Mouse (Mus musculus) adrenal gland, postnatal 36 days (tissue): ENCODE results near the gene 2310034G01Rik. TPM values are rescaled to one million over a fixed set of nuclear protein-coding genes. Genes with fewer than 3 reads are reported as not detected.
A peak's percentile ranks its signal among the peaks of the same experiment; 100 is the strongest.

Source experiments
- DNase-seq, 2 experiments: peaks; one replicate each; pipeline ENCODE4 v3.0.0; 2021; ENCODE audit warnings: mixed read lengths in 1 of 2
- total RNA-seq, 2 experiments: library from RNA; stranded (reverse); gene quantifications; 2 replicates each; pipeline ENCODE4 v1.2.3; 2021

Gene 2310034G01Rik
- total RNA-seq, 2 experiments from 2014 or later = 1.3 TPM

DNA sequence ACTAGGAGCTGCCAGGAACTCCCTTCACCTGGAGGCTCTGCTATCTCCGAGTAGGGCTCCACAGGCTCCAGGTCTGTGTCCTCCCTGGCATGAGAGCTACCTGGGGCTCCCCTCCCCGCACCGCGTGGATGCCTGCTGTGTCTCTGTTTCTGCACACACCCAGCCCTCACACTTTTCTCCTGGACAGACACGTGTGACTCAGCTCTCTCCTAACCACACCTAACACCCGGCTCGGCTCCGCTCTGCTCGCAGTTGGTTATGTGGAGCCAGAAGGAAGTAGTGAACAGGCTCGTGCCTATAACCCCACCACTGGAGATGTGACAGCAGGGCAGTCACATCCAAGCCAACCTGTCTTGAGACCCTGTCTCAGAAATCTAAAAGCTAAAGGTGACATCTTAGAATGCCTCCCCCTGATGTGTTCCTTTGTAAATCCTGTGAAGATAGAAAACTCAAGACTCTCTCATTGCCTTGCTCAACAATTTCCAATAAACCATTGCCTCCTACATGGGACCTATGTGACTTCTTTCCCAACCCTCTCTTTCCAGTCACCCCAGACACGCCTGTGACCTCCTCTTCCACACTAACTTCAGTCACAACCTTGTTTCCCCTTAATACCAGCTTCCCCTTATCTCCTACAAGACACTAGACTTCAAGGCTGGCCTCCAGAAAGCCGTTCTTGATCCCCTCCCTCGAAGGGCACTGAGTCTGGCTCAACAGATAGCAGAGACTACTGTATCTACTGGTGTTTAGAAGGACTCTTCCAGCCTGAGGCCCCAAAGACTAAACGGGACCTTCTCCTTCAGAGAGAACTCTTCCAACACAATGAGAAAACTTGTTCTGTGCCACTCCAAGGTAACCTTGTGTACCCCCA is 35.0 kb downstream of the 2310034G01Rik start:
- no peak for DNase-seq

DNA sequence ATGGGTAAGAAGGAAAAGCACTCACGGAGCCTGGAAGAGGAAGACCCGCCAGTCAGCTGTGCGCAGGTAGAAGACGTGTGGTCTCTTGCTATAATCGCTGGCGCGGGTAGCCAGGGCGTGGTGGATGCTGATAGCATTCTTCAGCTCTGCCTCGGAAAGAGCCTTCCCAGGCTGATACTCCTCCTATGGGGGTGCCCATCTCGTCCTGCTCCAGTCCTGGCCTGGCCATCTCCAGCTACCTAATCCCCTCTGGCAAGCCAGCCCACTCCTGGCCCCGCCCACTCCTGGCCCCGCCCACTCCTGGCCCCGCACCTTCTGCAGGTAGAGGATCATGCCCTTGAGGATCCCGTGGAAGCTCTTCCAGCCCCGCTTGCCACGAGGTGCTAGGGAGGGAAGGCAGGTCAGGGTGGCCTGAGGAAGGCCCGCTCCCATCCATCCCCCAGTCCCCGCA is 35.9 kb downstream of the 2310034G01Rik start:
- DNase-seq = peak in 1 of 2 experiments; percentile 42

DNA sequence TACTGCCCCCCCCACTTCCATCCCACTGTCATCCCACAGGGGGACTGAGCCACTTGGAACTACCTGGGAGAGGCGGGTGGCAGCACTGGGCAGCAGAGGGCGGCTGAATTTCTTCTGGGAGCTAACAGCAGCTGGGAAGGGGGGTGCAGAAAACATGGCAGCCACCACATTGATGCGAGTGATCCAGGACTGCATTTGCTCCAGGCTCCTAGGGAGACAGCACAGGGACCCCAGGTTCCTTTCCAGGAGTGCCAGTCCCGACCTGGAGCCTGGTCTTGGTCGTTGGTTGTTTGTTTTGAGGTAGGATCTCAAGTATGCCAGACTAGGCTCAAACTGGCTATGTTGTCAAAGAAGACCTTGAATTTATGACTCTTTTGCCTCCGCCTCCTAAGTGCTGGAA is 36.5 kb downstream of the 2310034G01Rik start:
- DNase-seq = no peak

DNA sequence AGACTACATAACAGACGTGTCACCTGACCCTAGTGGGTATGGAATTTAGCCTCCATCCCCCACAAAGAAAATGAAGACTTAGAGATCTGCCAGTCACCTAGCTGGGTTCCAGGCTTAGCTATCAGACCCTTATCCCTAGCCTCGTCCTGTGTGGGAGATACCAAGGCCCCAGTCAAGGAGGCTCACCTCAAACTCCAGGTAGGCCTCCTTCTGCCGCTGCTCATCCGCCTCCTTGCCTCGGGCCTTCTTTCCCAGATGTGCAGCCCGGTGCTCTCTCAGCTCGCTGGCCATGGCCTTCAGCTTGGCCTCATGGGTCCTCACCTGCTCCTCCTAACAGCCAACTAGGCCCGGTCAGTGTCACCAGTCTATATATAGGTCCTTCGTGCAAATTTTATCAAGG is 37.0 kb downstream of the 2310034G01Rik start:
- no peak for DNase-seq

DNA sequence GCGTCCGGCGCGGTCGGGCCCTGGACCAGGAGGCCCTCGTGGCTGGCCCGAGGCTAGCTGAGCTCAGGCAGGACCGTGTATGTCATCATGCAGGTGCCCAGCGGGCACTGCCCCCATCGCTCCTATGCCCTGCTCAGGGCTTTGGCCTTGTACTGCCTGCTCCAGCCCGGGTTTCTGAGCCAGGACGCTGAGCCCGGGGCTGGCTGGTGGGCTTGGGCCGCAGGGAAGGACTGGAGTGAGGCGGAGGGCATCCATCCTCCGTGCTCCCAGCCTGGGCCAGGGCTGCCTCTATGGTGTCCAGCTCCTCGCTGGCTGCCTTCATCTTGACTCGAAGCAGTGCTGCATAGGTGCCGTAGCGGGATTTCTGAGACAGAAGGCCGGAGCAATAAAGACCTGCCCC is 37.5 kb downstream of the 2310034G01Rik start:
- DNase-seq = no peak

DNA sequence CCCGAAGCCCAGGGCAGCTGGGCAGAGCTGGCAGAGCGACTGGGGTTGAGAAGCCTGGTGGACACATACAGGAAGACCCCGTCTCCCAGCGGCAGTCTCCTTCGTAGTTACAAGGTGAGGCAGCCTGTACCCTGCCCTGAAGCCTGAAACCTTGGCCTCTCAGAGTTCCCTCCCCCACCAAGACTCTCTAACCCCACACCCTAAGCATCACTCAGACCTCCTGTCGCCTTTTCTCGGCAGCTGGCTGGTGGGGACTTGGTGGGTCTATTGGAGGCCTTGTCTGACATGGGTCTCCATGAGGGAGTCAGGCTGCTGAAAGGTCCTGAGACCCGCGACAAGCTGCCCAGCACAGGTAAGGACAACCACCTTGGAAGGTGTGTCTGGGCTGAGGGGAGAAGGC is 38.8 kb downstream of the 2310034G01Rik start:
- DNase-seq = no peak

GRCm38 (mm10) chr19:46310312-46310865 is 39.7 kb downstream of the 2310034G01Rik start:
- DNase-seq = no peak

GRCm38 (mm10) chr19:46309651-46310305 is 40.3 kb downstream of the 2310034G01Rik start:
- no peak for DNase-seq

GRCm38 (mm10) chr19:46308706-46309435 is 41.2 kb downstream of the 2310034G01Rik start:
- DNase-seq = peak; percentile 88 to 91

GRCm38 (mm10) chr19:46308303-46308702 is 41.8 kb downstream of the 2310034G01Rik start:
- DNase-seq = no peak

DNA sequence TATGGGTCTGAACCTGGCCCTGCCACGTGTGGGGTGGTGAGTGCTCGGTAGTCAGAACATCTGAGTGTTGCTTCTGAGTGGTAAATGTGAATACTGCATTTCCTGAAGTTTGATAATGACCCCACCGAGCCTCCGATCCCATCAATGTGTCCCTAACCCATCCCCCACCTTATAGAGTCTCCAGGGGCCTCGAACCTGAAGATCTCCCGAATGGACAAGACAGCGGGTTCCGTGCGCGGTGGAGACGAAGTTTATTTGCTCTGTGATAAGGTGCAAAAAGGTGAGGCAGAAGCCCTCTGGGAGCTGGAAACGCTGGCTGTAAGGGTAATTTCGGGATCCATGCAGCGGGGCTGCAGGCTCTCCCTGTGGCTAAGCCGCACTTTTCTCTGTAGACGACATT is 42.3 kb downstream of the 2310034G01Rik start:
- DNase-seq = no peak

- no peak for DNase-seq
Measured at GRCm38 (mm10) chr19:46306751-46307289, 43.3 kb downstream of the 2310034G01Rik start.

- DNase-seq = no peak
Measured at GRCm38 (mm10) chr19:46306268-46306610, 43.9 kb downstream of the 2310034G01Rik start.

GRCm38 (mm10) chr19:46305432-46306267 is 44.5 kb downstream of the 2310034G01Rik start:
- peak; percentile 92 to 95 for DNase-seq

GRCm38 (mm10) chr19:46304908-46305333 is 45.2 kb downstream of the 2310034G01Rik start:
- DNase-seq = peak; percentile 18 to 35

DNA sequence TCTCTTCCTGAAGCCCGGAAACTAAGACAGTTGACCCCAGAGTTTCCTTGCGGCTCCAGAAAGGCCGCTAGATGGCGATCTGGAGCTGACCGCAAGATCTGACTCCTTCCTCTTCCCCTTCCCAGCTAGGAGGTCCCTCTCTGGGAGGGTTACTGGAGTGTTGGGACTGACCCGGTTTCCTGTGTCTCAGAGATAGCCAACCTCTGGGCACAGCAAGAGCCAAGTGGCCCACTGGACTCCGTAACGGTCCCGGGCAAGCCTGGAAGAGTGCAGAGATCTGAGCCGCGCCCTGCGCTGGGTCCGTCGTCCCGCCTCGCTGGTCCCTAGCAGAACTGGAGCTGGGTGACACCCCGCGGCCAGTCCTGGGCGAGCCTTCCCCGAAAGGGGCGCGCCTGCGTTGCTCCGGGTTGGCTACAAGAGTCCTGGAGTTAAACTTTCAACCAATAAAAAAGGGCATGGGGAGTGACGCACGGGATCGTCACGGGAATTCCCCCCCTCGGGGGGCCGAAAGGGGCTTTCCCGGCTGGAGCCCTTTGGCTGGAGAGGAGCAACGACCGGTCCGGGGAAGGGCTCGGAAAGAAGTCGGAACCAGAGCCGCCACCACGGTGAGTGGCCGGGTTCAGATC is 45.8 kb downstream of the 2310034G01Rik start, which contains the start of gene Nfkb2:
Nfkb2 (plus strand) TSS at position 105 of the 626 bp plus-strand sequence.
- DNase-seq = peak; percentile 96 to 97

DNA sequence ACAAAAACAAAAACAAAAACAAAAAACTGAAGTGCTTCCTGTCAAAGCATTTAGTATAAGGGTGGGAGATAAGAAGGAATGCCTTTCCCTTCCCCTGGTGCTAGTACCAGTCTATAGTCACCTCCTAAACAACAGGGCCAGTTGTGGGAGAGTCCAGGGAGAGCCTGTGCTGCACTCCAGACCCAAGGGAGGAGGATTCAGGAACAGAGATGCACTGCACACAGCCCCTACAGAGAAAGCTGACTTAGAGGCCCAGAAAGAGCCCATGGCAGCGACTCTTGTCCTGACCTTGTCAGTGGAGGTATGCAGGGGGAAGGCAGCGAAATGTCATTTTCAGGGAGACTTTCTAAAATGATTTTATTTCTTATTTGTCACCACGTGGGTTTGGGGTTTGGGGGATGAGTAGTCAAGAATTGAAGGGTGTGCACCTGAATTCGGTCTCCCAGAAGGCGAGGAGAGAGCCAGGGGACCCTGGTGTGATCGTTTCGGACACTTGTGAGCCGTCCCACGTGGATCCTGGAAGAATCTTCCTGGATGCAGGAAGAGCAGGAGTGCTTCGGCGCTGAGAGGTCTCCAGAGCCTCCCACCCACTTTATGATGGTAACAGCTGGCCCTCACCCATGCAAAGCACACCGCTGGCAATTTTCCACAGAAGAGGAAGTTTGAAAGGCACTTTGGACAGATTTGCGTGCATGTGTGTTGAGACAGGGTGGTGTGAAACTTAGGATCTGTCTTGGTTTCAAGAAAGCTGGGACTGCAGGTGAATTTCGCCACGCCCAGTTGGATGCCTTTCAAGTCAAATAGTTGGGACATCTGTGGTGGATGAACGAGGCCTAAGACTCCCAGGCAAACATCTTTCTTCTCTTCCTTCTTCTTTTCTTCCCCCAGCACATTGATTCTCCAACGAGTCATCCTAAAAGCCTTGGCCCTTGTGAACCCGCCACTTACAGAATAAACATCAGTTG is 46.6 kb downstream of the 2310034G01Rik start:
- no peak for DNase-seq

DNA sequence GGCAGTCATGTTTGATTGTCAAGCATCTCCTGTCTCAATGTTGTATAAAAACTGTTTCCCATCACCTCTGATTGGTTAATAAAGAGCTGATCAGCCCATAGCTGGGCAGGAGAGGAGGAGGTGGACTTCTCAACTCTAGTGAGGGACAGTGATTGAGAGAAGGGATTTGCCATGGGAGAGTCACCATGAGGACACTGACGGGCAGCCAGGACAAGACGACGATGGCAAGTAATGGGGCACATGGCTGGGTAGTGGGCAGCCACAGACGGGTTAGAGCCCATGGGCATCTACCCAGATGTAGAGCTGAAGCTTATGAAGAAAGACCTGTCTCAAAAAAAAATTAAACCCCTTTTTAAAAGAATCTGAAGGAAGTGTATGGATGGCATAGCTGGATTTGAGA is 47.6 kb downstream of the 2310034G01Rik start:
- DNase-seq = no peak
